Mouse (Mus musculus) spleen, adult 2 months (tissue): Measurements from ENCODE around the gene Fam169b. TPM values are rescaled to one million over a fixed set of nuclear protein-coding genes. Genes with fewer than 3 reads are reported as not detected.

Experiments used
- DNase-seq, 2 experiments: peaks; one replicate each; pipeline versions ENCODE4 v3.0.0 to v3.0.0-alpha.2; 2012 to 2021; ENCODE audit warnings: low spot score in 2 of 2, low read depth in 1 of 2
- H3K27ac ChIP-seq: fragments of 200-500 bp; 2 replicates; pipeline ENCODE4 v1.5.1; 2012; ENCODE audit warnings: low read length, inconsistent platforms; ENCODE audit not compliant: insufficient read depth
- H3K27me3 ChIP-seq: fragments of 200-500 bp; 2 replicates; pipeline ENCODE4 v1.6.1; 2012; ENCODE audit warnings: mild to moderate bottlenecking, moderate library complexity, low read length, inconsistent platforms; ENCODE audit not compliant: control insufficient read depth, insufficient read depth
- H3K36me3 ChIP-seq: fragments of 200-500 bp; 2 replicates; pipeline ENCODE4 v1.6.1; 2012; ENCODE audit warnings: mild to moderate bottlenecking, low read length, inconsistent platforms; ENCODE audit not compliant: control insufficient read depth, insufficient read depth
- H3K4me1 ChIP-seq: fragments of 200-500 bp; 2 replicates; pipeline ENCODE4 v1.6.1; 2011; ENCODE audit warnings: inconsistent platforms; ENCODE audit not compliant: control insufficient read depth, insufficient read depth, insufficient read length
- H3K4me3 ChIP-seq: fragments of 200-500 bp; 2 replicates; pipeline ENCODE4 v1.5.1; 2011; ENCODE audit warnings: mild to moderate bottlenecking, inconsistent platforms; ENCODE audit not compliant: insufficient read depth, insufficient read length; ENCODE audit errors: extremely low read depth
- CTCF ChIP-seq: fragments of 200-500 bp; IDR thresholded peaks from 2 replicates; pipeline ENCODE4 v1.5.1; 2011; ENCODE audit warnings: mild to moderate bottlenecking, inconsistent platforms; ENCODE audit not compliant: insufficient read depth, insufficient read length, insufficient replicate concordance; ENCODE audit errors: extremely low read depth
- POLR2A ChIP-seq: fragments of 200-500 bp; IDR thresholded peaks from 2 replicates; pipeline ENCODE4 v1.6.1; 2011; ENCODE audit warnings: low read depth, low read length, inconsistent platforms
- WGBS: fragments of 180-500 bp; shearing (Covaris S2); methylation state at CpG from one replicate; pipeline ENCODE4 v1.1.7; 2018; 5-methylcytosine and 5-hydroxymethylcytosine counted together
- polyA plus RNA-seq: library from polyadenylated mRNA; depleted of rRNA; stranded (reverse); fragments of >200 nt; gene quantifications from 2 replicates; pipeline ENCODE4 v1.2.3, GENCODE M21; 2012

Fam169b gene
- polyA plus RNA-seq, 1 experiment = 27.9 TPM

DNA sequence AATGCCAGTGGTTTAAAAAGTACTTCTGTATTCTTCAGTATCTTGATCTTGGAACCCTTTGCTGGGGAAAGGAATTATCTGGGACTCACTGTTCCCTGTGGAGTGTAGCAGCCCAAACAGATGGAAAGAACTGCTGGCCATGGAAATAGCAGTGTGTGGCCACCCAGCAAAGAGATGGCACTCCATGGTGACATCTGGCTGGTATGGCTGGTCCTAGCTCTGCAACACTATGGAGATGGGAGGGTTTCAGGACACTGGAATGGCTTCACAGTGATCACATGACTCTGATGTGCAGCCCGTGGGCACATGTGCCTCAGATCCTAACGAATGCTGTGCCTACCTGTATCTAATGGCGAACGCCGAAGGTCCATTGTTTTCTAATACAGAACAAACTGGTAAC is 41.1 kb upstream of the Fam169b start:
- H3K4me1 ChIP-seq = no peaks in the 10 kb centered on the region
- WGBS = 94% methylated on average over 5 of the region's 5 CpGs
- H3K36me3 ChIP-seq = no peaks in the 10 kb centered on the region
- no peak overlapping the region for H3K4me3 ChIP-seq
- no peak for TF ChIP-seq CTCF
- TF ChIP-seq POLR2A = no peak
- no peaks in the 10 kb centered on the region for H3K27me3 ChIP-seq
- no peak overlapping the region for H3K27ac ChIP-seq
- no peak for DNase-seq

DNA sequence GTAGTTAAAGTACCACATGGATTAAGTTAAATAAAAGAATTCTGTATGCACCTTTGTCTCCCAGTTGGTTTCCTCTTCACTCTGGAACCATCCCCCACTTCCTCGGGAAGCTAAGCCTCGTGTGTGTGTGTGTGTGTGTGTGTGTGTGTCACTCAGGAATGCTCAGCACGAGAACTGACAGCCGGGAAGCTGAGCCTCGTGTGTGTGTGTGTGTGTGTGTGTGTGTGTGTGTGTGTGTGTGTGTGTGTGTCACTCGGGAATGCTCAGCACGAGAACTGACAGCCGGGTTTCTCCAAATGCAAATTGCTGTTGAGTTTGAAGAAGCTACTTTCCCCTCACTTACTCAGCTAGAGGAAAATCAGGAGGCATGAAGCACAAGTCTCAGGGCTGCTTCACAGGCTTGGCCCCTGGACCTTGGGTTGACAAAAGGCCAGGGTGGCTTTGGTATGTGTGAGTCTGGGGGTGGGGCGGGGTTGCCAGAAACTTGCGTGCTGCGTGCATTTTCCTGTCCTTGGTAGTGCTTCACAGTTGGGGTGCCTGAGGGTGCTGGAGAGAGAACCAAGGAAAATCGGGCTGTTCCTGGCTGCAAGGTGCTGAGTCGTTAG is 39.9 kb upstream of the Fam169b start:
- no peaks in the 10 kb centered on the region for H3K36me3 ChIP-seq
- no peaks in the 10 kb centered on the region for H3K27me3 ChIP-seq
- no peak for TF ChIP-seq CTCF
- TF ChIP-seq POLR2A = no peak

DNA sequence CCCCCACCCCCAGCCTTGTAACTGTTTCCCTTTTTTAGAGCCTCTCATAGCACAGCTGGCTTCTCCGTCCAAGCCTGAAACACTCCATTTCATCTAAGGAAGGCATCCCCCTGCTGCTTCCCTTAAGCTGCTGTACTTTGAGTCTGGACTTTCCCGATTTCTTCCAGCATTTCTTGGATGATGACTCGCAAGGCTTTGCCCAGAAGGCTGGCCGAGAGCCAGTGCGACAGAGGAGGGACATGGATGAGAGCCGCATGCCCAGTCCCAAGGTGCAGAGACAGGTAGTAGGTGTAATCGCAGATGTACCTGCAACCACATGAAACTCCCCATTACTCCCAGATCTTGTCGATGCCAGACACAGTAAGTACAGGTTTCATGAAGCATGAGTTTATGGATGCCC is 36.8 kb upstream of the Fam169b start:
- no peak for DNase-seq
- TF ChIP-seq CTCF (no peak), POLR2A (no peak)
- no peak overlapping the region for H3K4me3 ChIP-seq
- H3K27me3 ChIP-seq = no peaks in the 10 kb centered on the region
- no peaks in the 10 kb centered on the region for H3K36me3 ChIP-seq
- no peak overlapping the region for H3K27ac ChIP-seq
- WGBS = 79% methylated on average over 8 of the region's 8 CpGs
- H3K4me1 ChIP-seq = no peaks in the 10 kb centered on the region

More for the DNA sequence above, 39.9 kb upstream of the Fam169b start:
- Histone ChIP-seq H3K4me1 (no peaks in the 10 kb centered on the region), H3K27ac (no peak overlapping the region), H3K4me3 (no peak overlapping the region)
- 67% methylated on average over 13 of the region's 13 CpGs for WGBS
- no peak for DNase-seq

DNA sequence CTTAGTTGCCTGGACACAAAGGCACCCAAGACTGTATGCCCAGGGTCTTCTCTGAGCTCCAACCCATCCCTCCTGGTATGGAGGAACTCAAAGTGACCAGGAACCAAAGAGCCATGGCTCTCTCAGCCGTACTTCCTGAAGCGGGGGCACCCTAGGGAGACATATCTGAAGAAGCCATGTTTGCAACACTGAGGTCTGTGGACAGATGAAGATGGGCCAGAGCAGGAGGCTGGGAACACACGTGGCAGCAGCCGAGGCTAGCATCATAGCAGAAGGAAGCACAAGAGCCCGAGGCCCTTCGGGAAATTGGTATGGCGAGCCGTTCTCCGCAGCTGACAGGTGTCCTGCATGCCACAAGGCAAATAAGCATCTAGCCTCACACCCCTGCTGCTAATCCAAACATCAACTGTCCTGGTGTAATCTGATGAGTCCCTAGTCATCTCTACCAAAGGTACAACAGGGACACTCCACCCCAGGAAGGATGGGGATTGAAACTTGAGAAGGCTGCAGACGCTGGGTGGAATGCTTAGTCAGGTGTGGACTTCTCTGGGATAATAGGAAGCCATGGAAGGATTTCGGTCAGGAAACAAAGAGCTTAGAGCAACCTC is 34.3 kb upstream of the Fam169b start:
- TF ChIP-seq POLR2A (no peak), CTCF (no peak)
- DNase-seq = no peak
- Histone ChIP-seq H3K27ac (no peak overlapping the region), H3K36me3 (no peaks in the 10 kb centered on the region), H3K4me3 (no peak overlapping the region), H3K27me3 (no peaks in the 10 kb centered on the region), H3K4me1 (no peaks in the 10 kb centered on the region)
- WGBS = 89% methylated on average over 11 of the region's 11 CpGs

DNA sequence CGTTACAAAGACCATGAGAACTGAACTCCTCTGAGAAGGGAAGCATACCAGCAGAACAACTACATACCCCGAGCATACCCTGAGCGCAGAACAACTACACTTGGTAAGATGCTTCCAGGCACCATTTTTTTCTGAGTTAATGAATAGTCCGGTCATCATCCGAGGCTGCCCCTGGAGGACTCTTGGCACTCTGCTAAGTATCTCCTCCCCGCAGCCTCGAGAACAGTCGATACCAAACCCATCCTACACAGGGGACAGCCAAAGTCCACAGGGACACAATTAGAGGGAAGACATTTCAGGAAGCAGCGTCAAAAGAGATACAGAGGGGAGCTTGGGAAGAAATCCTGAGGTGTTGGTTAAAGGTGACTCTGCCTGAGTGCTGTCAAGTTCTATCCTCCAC is 32.4 kb upstream of the Fam169b start:
- WGBS = 88% methylated on average over 9 of the region's 9 CpGs
- Histone ChIP-seq H3K4me1 (no peaks in the 10 kb centered on the region), H3K4me3 (no peak overlapping the region), H3K27ac (no peak overlapping the region), H3K27me3 (no peaks in the 10 kb centered on the region), H3K36me3 (no peaks in the 10 kb centered on the region)
- no peak for TF ChIP-seq CTCF
- TF ChIP-seq POLR2A = no peak
- no peak for DNase-seq

DNA sequence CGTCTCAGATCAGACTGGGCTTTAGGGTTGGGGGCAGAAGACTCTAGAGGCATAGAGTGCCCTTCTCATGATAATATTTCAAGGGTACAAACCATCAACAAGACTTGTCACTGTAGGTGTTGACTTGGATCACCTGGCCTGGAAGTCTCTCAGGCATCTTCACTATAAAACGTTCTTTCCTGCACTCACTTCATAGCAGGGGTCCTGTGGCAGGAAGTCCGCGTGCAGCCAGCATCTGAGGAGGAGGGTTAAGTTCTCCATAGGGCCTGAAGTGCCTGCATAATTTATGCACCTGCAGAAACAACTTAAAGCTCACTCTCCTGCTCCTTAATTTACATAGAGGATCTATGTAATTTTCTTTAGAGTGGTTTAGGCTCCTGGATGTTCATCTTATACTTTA is 28.0 kb upstream of the Fam169b start:
- no peak for DNase-seq
- WGBS = 49% methylated on average over 4 of the region's 4 CpGs
- no peaks in the 10 kb centered on the region for H3K27me3 ChIP-seq
- TF ChIP-seq POLR2A (no peak), CTCF (no peak)
- no peak overlapping the region for H3K27ac ChIP-seq
- H3K4me1 ChIP-seq = no peaks in the 10 kb centered on the region; the same call in 1 of the 2 replicates
- no peaks in the 10 kb centered on the region for H3K36me3 ChIP-seq
- H3K4me3 ChIP-seq = no peak overlapping the region

DNA sequence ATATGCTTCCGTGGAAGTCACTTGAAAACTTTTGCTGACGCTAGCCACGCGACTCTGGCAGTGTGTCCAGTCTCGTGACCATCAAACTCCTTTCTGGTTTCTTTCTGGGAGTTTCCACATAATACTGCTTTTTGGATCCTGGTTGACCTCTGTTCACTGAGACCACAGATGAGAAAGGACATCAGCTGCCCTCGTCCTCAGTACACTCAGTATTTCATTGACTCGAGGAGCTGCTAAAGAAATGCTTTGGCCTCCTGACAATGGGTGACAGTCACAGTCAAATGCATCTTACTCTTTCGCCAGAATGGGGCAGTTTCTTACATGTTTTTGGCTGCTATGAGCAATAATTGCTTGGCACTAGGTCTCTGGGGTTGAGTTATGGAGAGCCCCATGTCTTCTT is 27.4 kb upstream of the Fam169b start:
- Histone ChIP-seq H3K4me3 (no peak overlapping the region), H3K36me3 (no peaks in the 10 kb centered on the region), H3K27me3 (no peaks in the 10 kb centered on the region), H3K4me1 (no peaks in the 10 kb centered on the region; the same call in 1 of the 2 replicates), H3K27ac (no peak overlapping the region)
- TF ChIP-seq CTCF (no peak), POLR2A (no peak)
- 90% methylated on average over 8 of the region's 8 CpGs for WGBS
- DNase-seq = no peak
